Mouse (Mus musculus): Measurements from ENCODE around the gene Bap1. TPM values are rescaled to one million over a fixed set of nuclear protein-coding genes. Genes with fewer than 3 reads are reported as not detected.

The Bap1 gene
- polyA plus RNA-seq, 1 experiment from 2014 or later: 90.3 TPM

- H3K4me1 ChIP-seq (ENCODE audit: control insufficient read depth, insufficient read depth, low read length): no peaks in the 10 kb centered on the region
- H3K36me3 ChIP-seq (ENCODE audit: control insufficient read depth, insufficient read depth, low read length): no peaks in the 10 kb centered on the region
- no peak overlapping the region for H3K4me3 ChIP-seq (ENCODE audit: low read length)
- H3K9me3 ChIP-seq (ENCODE audit: control insufficient read depth, low read length): no peaks in the 10 kb centered on the region
- H3K27ac ChIP-seq (ENCODE audit: low read depth, low read length): no peak overlapping the region
- 84% methylated on average over 6 of the region's 6 CpGs for WGBS
- ATAC-seq (ENCODE audit: low FRiP score, low TSS enrichment): no peak
- no peak overlapping the region for H3K9ac ChIP-seq (ENCODE audit: low read depth, low read length)
- H3K4me2 ChIP-seq (replicated peaks; ENCODE audit: low read depth, low read length): no peak overlapping the region
- H3K27me3 ChIP-seq (ENCODE audit: control insufficient read depth, insufficient read depth, low read length): no peaks in the 10 kb centered on the region
Measured at GRCm38 (mm10) chr14:31211854-31212253, 39.4 kb upstream of the Bap1 start.

GRCm38 (mm10) chr14:31212499-31212898 is 38.8 kb upstream of the Bap1 start:
- Histone ChIP-seq H3K4me1 (ENCODE audit: control insufficient read depth, insufficient read depth, low read length) (peaks cover 3% of the 10 kb centered on the region; the same call in 1 of the 2 replicates), H3K27ac (ENCODE audit: low read depth, low read length) (no peak overlapping the region), H3K36me3 (ENCODE audit: control insufficient read depth, insufficient read depth, low read length) (no peaks in the 10 kb centered on the region), H3K27me3 (ENCODE audit: control insufficient read depth, insufficient read depth, low read length) (no peaks in the 10 kb centered on the region), H3K9me3 (ENCODE audit: control insufficient read depth, low read length) (no peaks in the 10 kb centered on the region), H3K4me3 (ENCODE audit: low read length) (no peak overlapping the region), H3K9ac (ENCODE audit: low read depth, low read length) (no peak overlapping the region), H3K4me2 (replicated peaks; ENCODE audit: low read depth, low read length) (no peak overlapping the region)
- ATAC-seq (ENCODE audit: low FRiP score, low TSS enrichment): no peak
- 85% methylated on average over 3 of the region's 3 CpGs for WGBS

GRCm38 (mm10) chr14:31213868-31214267 is 37.4 kb upstream of the Bap1 start:
- Histone ChIP-seq H3K4me1 (ENCODE audit: control insufficient read depth, insufficient read depth, low read length) (peaks cover 3% of the 10 kb centered on the region; the same call in 1 of the 2 replicates), H3K9ac (ENCODE audit: low read depth, low read length) (no peak overlapping the region), H3K4me2 (replicated peaks; ENCODE audit: low read depth, low read length) (no peak overlapping the region), H3K36me3 (ENCODE audit: control insufficient read depth, insufficient read depth, low read length) (no peaks in the 10 kb centered on the region), H3K9me3 (ENCODE audit: control insufficient read depth, low read length) (no peaks in the 10 kb centered on the region), H3K27ac (ENCODE audit: low read depth, low read length) (no peak overlapping the region), H3K4me3 (ENCODE audit: low read length) (no peak overlapping the region), H3K27me3 (ENCODE audit: control insufficient read depth, insufficient read depth, low read length) (no peaks in the 10 kb centered on the region)
- ATAC-seq (ENCODE audit: low FRiP score, low TSS enrichment): no peak
- WGBS: 70% methylated on average over 8 of the region's 8 CpGs

- WGBS: 86% methylated on average over 3 of the region's 3 CpGs
- ATAC-seq (ENCODE audit: low FRiP score, low TSS enrichment): no peak
Measured at GRCm38 (mm10) chr14:31214684-31215083, 36.6 kb upstream of the Bap1 start.

GRCm38 (mm10) chr14:31215157-31216002 is 35.9 kb upstream of the Bap1 start:
- Histone ChIP-seq H3K4me1 (ENCODE audit: control insufficient read depth, insufficient read depth, low read length) (peaks cover 3% of the 10 kb centered on the region; the same call in 1 of the 2 replicates), H3K9ac (ENCODE audit: low read depth, low read length) (peak overlapping the region; percentile 32), H3K4me2 (replicated peaks; ENCODE audit: low read depth, low read length) (no peak overlapping the region), H3K27ac (ENCODE audit: low read depth, low read length) (no peak overlapping the region), H3K4me3 (ENCODE audit: low read length) (no peak overlapping the region), H3K36me3 (ENCODE audit: control insufficient read depth, insufficient read depth, low read length) (no peaks in the 10 kb centered on the region), H3K9me3 (ENCODE audit: control insufficient read depth, low read length) (no peaks in the 10 kb centered on the region), H3K27me3 (ENCODE audit: control insufficient read depth, insufficient read depth, low read length) (no peaks in the 10 kb centered on the region)
- WGBS: 31% methylated on average over 15 of the region's 15 CpGs
- ATAC-seq (ENCODE audit: low FRiP score, low TSS enrichment): peak; percentile 38; the same call in 1 of the 2 replicates

More at GRCm38 (mm10) chr14:31214684-31215083, 36.6 kb upstream of the Bap1 start:
- Histone ChIP-seq H3K27ac (ENCODE audit: low read depth, low read length) (no peak overlapping the region), H3K36me3 (ENCODE audit: control insufficient read depth, insufficient read depth, low read length) (no peaks in the 10 kb centered on the region), H3K27me3 (ENCODE audit: control insufficient read depth, insufficient read depth, low read length) (no peaks in the 10 kb centered on the region), H3K4me3 (ENCODE audit: low read length) (no peak overlapping the region), H3K9me3 (ENCODE audit: control insufficient read depth, low read length) (no peaks in the 10 kb centered on the region), H3K4me1 (ENCODE audit: control insufficient read depth, insufficient read depth, low read length) (peaks cover 3% of the 10 kb centered on the region; the same call in 1 of the 2 replicates), H3K4me2 (replicated peaks; ENCODE audit: low read depth, low read length) (no peak overlapping the region), H3K9ac (ENCODE audit: low read depth, low read length) (no peak overlapping the region)

GRCm38 (mm10) chr14:31216846-31217245 is 34.4 kb upstream of the Bap1 start, which contains the start of gene Nisch:
Nisch (minus strand) TSS chr14:31216946.
- Histone ChIP-seq H3K27ac (ENCODE audit: low read depth, low read length) (no peak within 1 kb of the TSS), H3K9ac (ENCODE audit: low read depth, low read length) (peak within 1 kb of the TSS; percentile 45), H3K4me1 (ENCODE audit: control insufficient read depth, insufficient read depth, low read length) (peaks cover 3% of the 10 kb centered on the region; the same call in 1 of the 2 replicates), H3K4me3 (ENCODE audit: low read length) (no peak within 1 kb of the TSS), H3K4me2 (replicated peaks; ENCODE audit: low read depth, low read length) (peak within 1 kb of the TSS; percentile 22; the same call in 1 of the 2 replicates), H3K36me3 (ENCODE audit: control insufficient read depth, insufficient read depth, low read length) (no peaks in the 10 kb centered on the region), H3K9me3 (ENCODE audit: control insufficient read depth, low read length) (no peaks in the 10 kb centered on the region), H3K27me3 (ENCODE audit: control insufficient read depth, insufficient read depth, low read length) (no peaks in the 10 kb centered on the region)
- 68% methylated on average over 2 of the region's 2 CpGs for WGBS
- ATAC-seq (ENCODE audit: low FRiP score, low TSS enrichment): no peak

- H3K4me1 ChIP-seq (ENCODE audit: control insufficient read depth, insufficient read depth, low read length): peaks cover 3% of the 10 kb centered on the region; the same call in 1 of the 2 replicates
- 9% methylated on average over 11 of the region's 11 CpGs for WGBS
Measured at GRCm38 (mm10) chr14:31217666-31218065, 33.6 kb upstream of the Bap1 start, which contains the start of gene Sema3g. Sema3g (plus strand) TSS chr14:31217860.

GRCm38 (mm10) chr14:31226978-31227377 is 24.3 kb upstream of the Bap1 start:
- H3K27ac ChIP-seq (ENCODE audit: low read depth, low read length): peak overlapping the region; percentile 84; the same call in 1 of the 2 replicates
- no peaks in the 10 kb centered on the region for H3K36me3 ChIP-seq (ENCODE audit: control insufficient read depth, insufficient read depth, low read length)
- peaks cover 29% of the 10 kb centered on the region for H3K4me1 ChIP-seq (ENCODE audit: control insufficient read depth, insufficient read depth, low read length)
- ATAC-seq (ENCODE audit: low FRiP score, low TSS enrichment): peak; percentile 91
- WGBS: 23% methylated on average over 4 of the region's 4 CpGs
- H3K4me2 ChIP-seq (replicated peaks; ENCODE audit: low read depth, low read length): no peak overlapping the region
- no peaks in the 10 kb centered on the region for H3K27me3 ChIP-seq (ENCODE audit: control insufficient read depth, insufficient read depth, low read length)
- no peak overlapping the region for H3K9ac ChIP-seq (ENCODE audit: low read depth, low read length)
- H3K4me3 ChIP-seq (ENCODE audit: low read length): no peak overlapping the region
- H3K9me3 ChIP-seq (ENCODE audit: control insufficient read depth, low read length): no peaks in the 10 kb centered on the region

More at GRCm38 (mm10) chr14:31217666-31218065, 33.6 kb upstream of the Bap1 start, which contains the start of gene Sema3g:
- Histone ChIP-seq H3K36me3 (ENCODE audit: control insufficient read depth, insufficient read depth, low read length) (no peaks in the 10 kb centered on the region), H3K4me3 (ENCODE audit: low read length) (no peak within 1 kb of the TSS), H3K9ac (ENCODE audit: low read depth, low read length) (peak within 1 kb of the TSS; percentile 45; the same call in 1 of the 2 replicates), H3K27me3 (ENCODE audit: control insufficient read depth, insufficient read depth, low read length) (no peaks in the 10 kb centered on the region), H3K27ac (ENCODE audit: low read depth, low read length) (no peak within 1 kb of the TSS), H3K9me3 (ENCODE audit: control insufficient read depth, low read length) (no peaks in the 10 kb centered on the region), H3K4me2 (replicated peaks; ENCODE audit: low read depth, low read length) (peak within 1 kb of the TSS; percentile 22; the same call in 1 of the 2 replicates)
- peak; percentile 82 for ATAC-seq (ENCODE audit: low FRiP score, low TSS enrichment)

- WGBS: 57% methylated on average over 6 of the region's 6 CpGs
- H3K27ac ChIP-seq (ENCODE audit: low read depth, low read length): no peak overlapping the region; the same call in 1 of the 2 replicates
- H3K4me2 ChIP-seq (replicated peaks; ENCODE audit: low read depth, low read length): no peak overlapping the region
- H3K36me3 ChIP-seq (ENCODE audit: control insufficient read depth, insufficient read depth, low read length): no peaks in the 10 kb centered on the region
- H3K4me1 ChIP-seq (ENCODE audit: control insufficient read depth, insufficient read depth, low read length): peaks cover 29% of the 10 kb centered on the region
- H3K9ac ChIP-seq (ENCODE audit: low read depth, low read length): no peak overlapping the region
- H3K27me3 ChIP-seq (ENCODE audit: control insufficient read depth, insufficient read depth, low read length): no peaks in the 10 kb centered on the region
- H3K4me3 ChIP-seq (ENCODE audit: low read length): no peak overlapping the region
- no peak for ATAC-seq (ENCODE audit: low FRiP score, low TSS enrichment)
- H3K9me3 ChIP-seq (ENCODE audit: control insufficient read depth, low read length): no peaks in the 10 kb centered on the region
Measured at GRCm38 (mm10) chr14:31228234-31228633, 23.0 kb upstream of the Bap1 start.
